Mouse (Mus musculus) forebrain, embryonic 10.5 days (tissue): ENCODE data around the gene Stkld1. TPM values are rescaled to one million over a fixed set of nuclear protein-coding genes. Genes with fewer than 3 reads are reported as not detected.
A peak's percentile ranks its signal among the peaks of the same experiment; 100 is the strongest.

Experiments
- DNase-seq: peaks from one replicate; pipeline ENCODE4 v3.0.0-alpha.2; 2017; ENCODE audit warnings: low spot score; ENCODE audit errors: extremely low spot score
- H3K27ac ChIP-seq: fragments of 300-500 bp; sonication (generic); 2 replicates; pipeline ENCODE4 v1.5.1; 2016; ENCODE audit warnings: mild to moderate bottlenecking
- H3K27me3 ChIP-seq: fragments of 300-500 bp; sonication (generic); 2 replicates; pipeline ENCODE4 v1.6.1; 2016; ENCODE audit warnings: mild to moderate bottlenecking; ENCODE audit not compliant: poor library complexity, severe bottlenecking
- H3K36me3 ChIP-seq: fragments of 300-500 bp; sonication (generic); replicated peaks from 2 replicates; pipeline ENCODE4 v1.6.1; 2016; ENCODE audit warnings: mild to moderate bottlenecking, moderate library complexity
- H3K4me1 ChIP-seq: fragments of 300-500 bp; sonication (generic); 2 replicates; pipeline ENCODE4 v1.6.1; 2016
- H3K4me3 ChIP-seq: fragments of 300-500 bp; sonication (generic); 2 replicates; pipeline ENCODE4 v1.5.1; 2016; ENCODE audit warnings: mild to moderate bottlenecking, moderate library complexity
- H3K9me3 ChIP-seq: fragments of 300-500 bp; sonication (generic); 2 replicates; pipeline ENCODE4 v1.6.1; 2016; ENCODE audit warnings: mild to moderate bottlenecking, moderate library complexity
- WGBS: fragments of 180-500 bp; shearing (Covaris S2); methylation state at CpG from one replicate; pipeline ENCODE4 v1.1.7; 2016; 5-methylcytosine and 5-hydroxymethylcytosine counted together
- polyA plus RNA-seq: library from polyadenylated mRNA; unstranded; fragments of >200 nt; fragmentation: Nextera tagmentation; extraction: Ambion mirVana; gene quantifications from 2 replicates; pipeline ENCODE4 v1.2.1, GENCODE M21; 2016

The Stkld1 gene
- polyA plus RNA-seq, 1 experiment from 2014 or later, result 0.09 TPM

GRCm38 (mm10) chr2:26954735-26955395 is 21.0 kb downstream of the Stkld1 start:
- H3K27ac ChIP-seq, result no peak overlapping the region
- H3K36me3 ChIP-seq, result peaks cover 96% of the 10 kb centered on the region
- WGBS, result 91% methylated on average over 2 of the region's 2 CpGs
- H3K27me3 ChIP-seq, result no peaks in the 10 kb centered on the region
- no peaks in the 10 kb centered on the region for H3K9me3 ChIP-seq
- H3K4me3 ChIP-seq, result no peak overlapping the region
- no peak for DNase-seq
- no peaks in the 10 kb centered on the region for H3K4me1 ChIP-seq

GRCm38 (mm10) chr2:26956811-26957487 is 23.1 kb downstream of the Stkld1 start:
- Histone ChIP-seq H3K36me3 (peaks cover 96% of the 10 kb centered on the region), H3K4me3 (no peak overlapping the region), H3K9me3 (no peaks in the 10 kb centered on the region), H3K27me3 (no peaks in the 10 kb centered on the region), H3K4me1 (peaks cover 6% of the 10 kb centered on the region; the same call in 1 of the 2 replicates), H3K27ac (no peak overlapping the region)
- no peak for DNase-seq
- 93% methylated on average over 12 of the region's 12 CpGs for WGBS

- H3K4me3 ChIP-seq, result no peak overlapping the region
- no peaks in the 10 kb centered on the region for H3K27me3 ChIP-seq
- WGBS, result 96% methylated on average over 2 of the region's 2 CpGs
- H3K36me3 ChIP-seq, result peaks cover 96% of the 10 kb centered on the region
- no peak for DNase-seq
- no peaks in the 10 kb centered on the region for H3K9me3 ChIP-seq
- H3K4me1 ChIP-seq, result peaks cover 9% of the 10 kb centered on the region; the same call in 1 of the 2 replicates
- no peak overlapping the region for H3K27ac ChIP-seq
These were observed 23.6 kb downstream of the Stkld1 start for GRCm38 (mm10) chr2:26957488-26957859.

- no peaks in the 10 kb centered on the region for H3K9me3 ChIP-seq
- WGBS, result 85% methylated on average over 4 of the region's 4 CpGs
- no peaks in the 10 kb centered on the region for H3K27me3 ChIP-seq
- H3K4me3 ChIP-seq, result no peak overlapping the region
- H3K4me1 ChIP-seq, result peaks cover 29% of the 10 kb centered on the region
- H3K36me3 ChIP-seq, result peaks cover 64% of the 10 kb centered on the region
- H3K27ac ChIP-seq, result no peak overlapping the region
- no peak for DNase-seq
These were observed 26.9 kb downstream of the Stkld1 start for GRCm38 (mm10) chr2:26960756-26961155.

- Histone ChIP-seq H3K27me3 (no peaks in the 10 kb centered on the region), H3K9me3 (peaks cover 9% of the 10 kb centered on the region; the same call in 1 of the 2 replicates), H3K4me1 (peaks cover 29% of the 10 kb centered on the region), H3K36me3 (peaks cover 32% of the 10 kb centered on the region), H3K4me3 (peak within 1 kb of the TSS; percentile 81), H3K27ac (peak within 1 kb of the TSS; percentile 97)
- under 1% methylated on average over 50 of the region's 50 CpGs for WGBS
- DNase-seq, result peak; percentile 93
These were observed 30.3 kb downstream of the Stkld1 start, which contains the start of gene Rexo4 for GRCm38 (mm10) chr2:26963923-26964723. TSS of gene Rexo4 (minus strand) at chr2:26964386.

- Histone ChIP-seq H3K9me3 (peaks cover 9% of the 10 kb centered on the region; the same call in 1 of the 2 replicates), H3K27me3 (no peaks in the 10 kb centered on the region), H3K36me3 (peaks cover 27% of the 10 kb centered on the region), H3K4me1 (peaks cover 29% of the 10 kb centered on the region), H3K27ac (peak overlapping the region; percentile 97), H3K4me3 (peak overlapping the region; percentile 81)
- WGBS, result 21% methylated on average over 14 of the region's 14 CpGs
- DNase-seq, result no peak
These were observed 31.0 kb downstream of the Stkld1 start for GRCm38 (mm10) chr2:26964724-26965370.

GRCm38 (mm10) chr2:26967262-26967661 is 33.4 kb downstream of the Stkld1 start:
- no peak for DNase-seq
- 83% methylated on average over 2 of the region's 2 CpGs for WGBS

GRCm38 (mm10) chr2:26973116-26973515 is 39.3 kb downstream of the Stkld1 start, which contains the start of gene Adamts13:
TSS of gene Adamts13 (plus strand) at chr2:26973416.
- Histone ChIP-seq H3K27ac (no peak within 1 kb of the TSS), H3K4me1 (peaks cover 10% of the 10 kb centered on the region), H3K4me3 (no peak within 1 kb of the TSS), H3K36me3 (no peaks in the 10 kb centered on the region), H3K9me3 (no peaks in the 10 kb centered on the region), H3K27me3 (no peaks in the 10 kb centered on the region)
- WGBS, result 82% methylated on average over 3 of the region's 3 CpGs
- no peak for DNase-seq

More at GRCm38 (mm10) chr2:26967262-26967661, 33.4 kb downstream of the Stkld1 start:
- Histone ChIP-seq H3K27ac (no peak overlapping the region), H3K4me3 (no peak overlapping the region), H3K27me3 (no peaks in the 10 kb centered on the region), H3K9me3 (peaks cover 9% of the 10 kb centered on the region; the same call in 1 of the 2 replicates), H3K4me1 (peaks cover 27% of the 10 kb centered on the region), H3K36me3 (peaks cover 3% of the 10 kb centered on the region)

GRCm38 (mm10) chr2:26973960-26974359 is 40.1 kb downstream of the Stkld1 start:
- 63% methylated on average over 4 of the region's 4 CpGs for WGBS
- Histone ChIP-seq H3K27me3 (no peaks in the 10 kb centered on the region), H3K4me1 (peaks cover 10% of the 10 kb centered on the region), H3K9me3 (no peaks in the 10 kb centered on the region), H3K36me3 (no peaks in the 10 kb centered on the region), H3K4me3 (no peak overlapping the region), H3K27ac (no peak overlapping the region)
- no peak for DNase-seq

GRCm38 (mm10) chr2:26980361-26980760 is 46.5 kb downstream of the Stkld1 start:
- WGBS, result 86% methylated on average over 1 of the region's 1 CpGs

GRCm38 (mm10) chr2:26984179-26984578 is 50.3 kb downstream of the Stkld1 start:
- Histone ChIP-seq H3K36me3 (no peaks in the 10 kb centered on the region), H3K9me3 (no peaks in the 10 kb centered on the region), H3K4me3 (no peak overlapping the region), H3K27me3 (no peaks in the 10 kb centered on the region), H3K27ac (no peak overlapping the region), H3K4me1 (no peaks in the 10 kb centered on the region)
- no peak for DNase-seq
- WGBS, result 86% methylated on average over 2 of the region's 2 CpGs

More at GRCm38 (mm10) chr2:26980361-26980760, 46.5 kb downstream of the Stkld1 start:
- Histone ChIP-seq H3K9me3 (no peaks in the 10 kb centered on the region), H3K27ac (no peak overlapping the region), H3K4me3 (no peak overlapping the region), H3K4me1 (no peaks in the 10 kb centered on the region), H3K36me3 (no peaks in the 10 kb centered on the region), H3K27me3 (no peaks in the 10 kb centered on the region)
- no peak for DNase-seq

- H3K4me3 ChIP-seq, result no peak overlapping the region
- no peaks in the 10 kb centered on the region for H3K9me3 ChIP-seq
- H3K27ac ChIP-seq, result no peak overlapping the region
- H3K27me3 ChIP-seq, result no peaks in the 10 kb centered on the region
- no peak for DNase-seq
- H3K4me1 ChIP-seq, result no peaks in the 10 kb centered on the region
- 89% methylated on average over 5 of the region's 5 CpGs for WGBS
- no peaks in the 10 kb centered on the region for H3K36me3 ChIP-seq
These were observed 50.8 kb downstream of the Stkld1 start for GRCm38 (mm10) chr2:26984640-26985039.
